Mouse (Mus musculus): Measurements from ENCODE around the gene Phc3. TPM values are rescaled to one million over a fixed set of nuclear protein-coding genes. Genes with fewer than 3 reads are reported as not detected.

The Phc3 gene
- polyA plus RNA-seq, 1 experiment from 2014 or later, result 3.9 TPM

DNA sequence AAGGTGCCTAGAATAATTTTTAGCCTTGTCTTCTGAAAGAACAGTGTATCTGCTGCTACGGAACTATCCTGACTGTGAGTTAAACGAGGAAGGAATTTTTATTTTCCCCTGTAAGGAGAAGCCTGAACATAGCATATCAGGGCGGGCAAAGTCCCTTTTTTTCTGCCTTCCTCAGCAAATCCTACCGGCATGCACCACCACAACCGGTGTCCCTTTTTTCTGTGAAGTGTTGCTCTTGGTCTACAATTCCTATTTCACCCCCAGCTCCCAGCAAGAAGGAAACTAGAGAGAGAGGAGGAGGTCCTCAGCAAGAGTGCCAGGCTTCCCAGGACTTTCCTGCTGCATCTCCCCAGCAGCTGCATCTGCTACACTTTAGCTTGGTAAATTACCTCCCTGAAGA is 115.6 kb downstream of the Phc3 start:
- Histone ChIP-seq H3K9me3 (replicated peaks) (no peaks in the 10 kb centered on the region), H3K4me1 (peaks cover 10% of the 10 kb centered on the region), H3K36me3 (no peaks in the 10 kb centered on the region), H3K4me3 (no peak overlapping the region), H3K27me3 (ENCODE audit: low read depth, poor library complexity, severe bottlenecking) (peaks cover 50% of the 10 kb centered on the region), H3K27ac (replicated peaks) (no peak overlapping the region)
- 90% methylated on average over 5 of the region's 5 CpGs for WGBS
- DNase-seq (ENCODE audit: low spot score), result no peak

DNA sequence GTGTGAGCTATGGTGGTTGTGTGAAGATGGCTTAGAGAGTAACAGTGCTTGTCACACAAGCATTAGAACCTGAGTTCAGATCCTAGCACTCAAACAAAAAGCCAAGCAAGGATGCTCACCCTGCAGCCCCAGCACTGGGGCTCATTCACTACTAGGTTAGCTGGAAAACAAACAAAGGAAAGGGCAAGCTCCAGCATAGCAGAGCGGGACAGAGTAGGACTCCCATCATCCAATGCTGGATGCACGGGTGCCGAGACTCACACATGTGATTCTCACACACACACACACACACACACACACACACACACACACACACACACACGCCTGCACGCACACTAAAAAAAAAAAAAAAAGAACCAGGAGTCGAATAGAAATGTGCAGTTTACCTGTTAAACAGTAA is 117.8 kb downstream of the Phc3 start:
- no peaks in the 10 kb centered on the region for H3K36me3 ChIP-seq
- no peak overlapping the region for H3K4me3 ChIP-seq
- no peaks in the 10 kb centered on the region for H3K9me3 ChIP-seq (replicated peaks)
- no peak overlapping the region for H3K27ac ChIP-seq (replicated peaks)
- 84% methylated on average over 5 of the region's 6 CpGs for WGBS
- peaks cover 20% of the 10 kb centered on the region for H3K4me1 ChIP-seq
- peaks cover 28% of the 10 kb centered on the region for H3K27me3 ChIP-seq (ENCODE audit: low read depth, poor library complexity, severe bottlenecking)
- DNase-seq (ENCODE audit: low spot score), result no peak

Other genes starting within 250 kb of the Phc3 start
- gene Samd7, start 223.1 kb downstream of the Phc3 start, polyA plus RNA-seq (2016; fragmentation: Nextera tagmentation; extraction: Ambion mirVana), result not detected in 2 replicates
- gene Sec62, start 176.5 kb downstream of the Phc3 start, polyA plus RNA-seq (2016; fragmentation: Nextera tagmentation; extraction: Ambion mirVana), result 48.6 and 53.2 TPM in 2 replicates
- 0.78 and 0.81 TPM in 2 replicates for gene Gpr160, start 113.5 kb downstream of the Phc3 start, polyA plus RNA-seq (2016; fragmentation: Nextera tagmentation; extraction: Ambion mirVana)
- gene Prkci, start 26.3 kb upstream of the Phc3 start, polyA plus RNA-seq (2016; fragmentation: Nextera tagmentation; extraction: Ambion mirVana), result 31.0 and 31.7 TPM in 2 replicates
- 30.6 and 39.9 TPM in 2 replicates for gene Skil, start 125.6 kb upstream of the Phc3 start, polyA plus RNA-seq (2016; fragmentation: Nextera tagmentation; extraction: Ambion mirVana)
- gene Cldn11, start 180.5 kb upstream of the Phc3 start, polyA plus RNA-seq (2016; fragmentation: Nextera tagmentation; extraction: Ambion mirVana), result 7.6 and 8.4 TPM in 2 replicates